Mouse (Mus musculus) limb, embryonic 11.5 days (tissue): Measurements from ENCODE around the gene Asic2. TPM values are rescaled to one million over a fixed set of nuclear protein-coding genes. Genes with fewer than 3 reads are reported as not detected.

Experiments
- ATAC-seq: fragments of 200-750 bp; cut with Nextera tagmentation; 2 replicates; pipeline ENCODE4 v1.8.0; 2017; ENCODE audit warnings: low read depth; ENCODE audit not compliant: insufficient number of reproducible peaks, low FRiP score, low TSS enrichment
- DNase-seq: peaks from one replicate; pipeline ENCODE4 v3.0.0-alpha.2; 2015; ENCODE audit warnings: low spot score
- H3K27ac ChIP-seq: fragments of 300-500 bp; sonication (generic); replicated peaks from 2 replicates; pipeline ENCODE4 v1.5.1; 2014; ENCODE audit warnings: low read depth, mild to moderate bottlenecking, low read length
- H3K27me3 ChIP-seq: fragments of 300-500 bp; sonication (generic); 2 replicates; pipeline ENCODE4 v1.6.1; 2014; ENCODE audit warnings: mild to moderate bottlenecking, low read length, mixed read lengths; ENCODE audit not compliant: control insufficient read depth, insufficient read depth
- H3K36me3 ChIP-seq: fragments of 300-500 bp; sonication (generic); 2 replicates; pipeline ENCODE4 v1.6.1; 2014; ENCODE audit warnings: mild to moderate bottlenecking, low read length, moderate library complexity, mixed read lengths; ENCODE audit not compliant: control insufficient read depth, insufficient read depth
- H3K4me1 ChIP-seq: fragments of 300-500 bp; sonication (generic); 2 replicates; pipeline ENCODE4 v1.6.1; 2014; ENCODE audit warnings: low read length, mixed read lengths; ENCODE audit not compliant: control insufficient read depth, insufficient read depth
- H3K4me2 ChIP-seq: fragments of 300-500 bp; sonication (generic); 2 replicates; pipeline ENCODE4 v1.6.1; 2014; ENCODE audit warnings: low read depth, mild to moderate bottlenecking, moderate library complexity; ENCODE audit not compliant: severe bottlenecking
- H3K4me3 ChIP-seq: fragments of 300-500 bp; sonication (generic); 2 replicates; pipeline ENCODE4 v1.5.1; 2014; ENCODE audit warnings: low read depth, low read length
- H3K9ac ChIP-seq: fragments of 300-500 bp; sonication (generic); 2 replicates; pipeline ENCODE4 v1.6.1; 2014; ENCODE audit warnings: mild to moderate bottlenecking, low read length
- H3K9me3 ChIP-seq: fragments of 300-500 bp; sonication (generic); 2 replicates; pipeline ENCODE4 v1.6.1; 2016; ENCODE audit warnings: low read length; ENCODE audit not compliant: control insufficient read depth
- WGBS: fragments of 180-500 bp; shearing (Covaris S2); extraction: QIAGEN DNeasy Blood & Tissue Kit; methylation state at CpG from one replicate; pipeline ENCODE4 v1.1.7; 2014; 5-methylcytosine and 5-hydroxymethylcytosine counted together
- polyA plus RNA-seq: library from polyadenylated mRNA; unstranded; fragments of >200 nt; fragmentation: Nextera tagmentation; extraction: Ambion mirVana; gene quantifications from 2 replicates; pipeline ENCODE4 v1.2.1, GENCODE M21; 2014

Gene Asic2
- polyA plus RNA-seq, 1 experiment from 2014 or later: 0.27 TPM

DNA sequence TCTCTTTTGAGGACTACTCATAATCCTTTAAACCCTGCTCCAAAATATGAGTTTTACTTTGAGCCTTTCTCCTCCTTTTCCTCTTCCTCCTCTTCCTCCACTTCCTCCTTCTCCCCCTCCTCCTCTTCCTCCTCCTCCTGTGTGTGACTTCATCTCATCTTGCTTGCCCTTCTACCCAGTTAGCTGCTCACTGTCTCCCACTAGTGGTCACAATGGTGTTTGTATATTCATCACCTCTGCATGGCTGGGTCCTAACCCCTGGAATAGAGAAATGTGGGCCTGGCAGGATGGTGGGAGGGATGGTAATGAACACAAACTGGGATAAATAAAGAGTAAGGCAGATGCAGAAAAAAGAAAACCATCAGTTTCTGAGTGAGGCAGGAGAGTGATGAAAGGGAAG is 492.0 kb downstream of the Asic2 start:
- Histone ChIP-seq H3K4me3 (no peak overlapping the region), H3K4me2 (no peak overlapping the region), H3K27ac (no peak overlapping the region), H3K9ac (no peak overlapping the region), H3K27me3 (no peaks in the 10 kb centered on the region), H3K9me3 (no peaks in the 10 kb centered on the region), H3K4me1 (no peaks in the 10 kb centered on the region), H3K36me3 (no peaks in the 10 kb centered on the region)
- DNase-seq (peak; percentile 31), ATAC-seq (no peak)

DNA sequence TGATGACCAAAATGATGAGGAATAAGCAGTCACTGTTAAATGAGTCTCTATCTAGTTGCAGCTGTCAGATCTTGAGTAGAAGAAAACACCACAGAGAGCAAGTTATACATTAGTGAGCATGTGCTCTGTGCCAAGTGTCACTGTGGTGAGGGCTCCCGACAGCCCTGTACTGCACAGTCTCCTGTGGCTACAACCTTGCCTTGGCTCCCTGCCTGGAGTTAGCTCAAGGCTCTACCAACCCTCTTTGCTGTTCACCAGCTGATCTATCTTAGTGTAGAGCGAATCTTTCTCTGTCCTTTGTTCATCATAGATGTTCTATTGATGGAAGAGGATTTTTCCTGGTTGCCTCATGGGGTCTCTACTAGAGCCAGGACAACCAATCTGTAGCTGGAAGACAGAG is 494.1 kb downstream of the Asic2 start:
- no peak overlapping the region for H3K4me3 ChIP-seq
- H3K36me3 ChIP-seq: no peaks in the 10 kb centered on the region
- no peaks in the 10 kb centered on the region for H3K4me1 ChIP-seq
- 85% methylated on average over 2 of the region's 2 CpGs for WGBS
- no peaks in the 10 kb centered on the region for H3K9me3 ChIP-seq
- DNase-seq: no peak
- H3K9ac ChIP-seq: no peak overlapping the region
- H3K27me3 ChIP-seq: no peaks in the 10 kb centered on the region
- H3K27ac ChIP-seq: no peak overlapping the region
- H3K4me2 ChIP-seq: no peak overlapping the region
- ATAC-seq: no peak

GRCm38 (mm10) chr11:81462199-81462598 is 506.1 kb downstream of the Asic2 start:
- DNase-seq: peak; percentile 76
- H3K4me3 ChIP-seq: no peak overlapping the region
- no peak for ATAC-seq
- no peaks in the 10 kb centered on the region for H3K36me3 ChIP-seq
- no peak overlapping the region for H3K4me2 ChIP-seq
- 13% methylated on average over 5 of the region's 5 CpGs for WGBS
- H3K27ac ChIP-seq: no peak overlapping the region
- H3K27me3 ChIP-seq: no peaks in the 10 kb centered on the region
- no peaks in the 10 kb centered on the region for H3K4me1 ChIP-seq
- H3K9ac ChIP-seq: no peak overlapping the region
- H3K9me3 ChIP-seq: no peaks in the 10 kb centered on the region

DNA sequence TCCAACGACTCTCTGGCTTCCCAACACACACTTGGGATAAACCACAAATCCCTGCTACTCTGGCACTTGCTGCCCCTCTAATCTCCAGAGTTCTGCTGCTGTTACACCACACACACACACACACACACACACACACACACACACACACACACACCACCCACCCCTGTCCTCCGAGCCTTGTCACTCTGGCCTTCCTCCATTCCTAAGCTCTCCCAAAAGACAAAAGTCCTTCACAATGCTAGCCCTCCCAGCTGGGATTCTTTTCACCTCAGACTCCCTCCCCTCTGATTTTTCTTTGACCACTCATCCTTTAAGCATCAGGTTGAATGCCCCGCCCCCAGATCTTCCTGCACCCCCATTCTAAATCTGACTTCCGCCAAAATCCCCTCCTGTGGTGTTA is 506.5 kb downstream of the Asic2 start:
- Histone ChIP-seq H3K9ac (no peak overlapping the region), H3K27ac (no peak overlapping the region), H3K4me1 (no peaks in the 10 kb centered on the region), H3K27me3 (no peaks in the 10 kb centered on the region), H3K4me3 (no peak overlapping the region), H3K4me2 (no peak overlapping the region), H3K36me3 (no peaks in the 10 kb centered on the region), H3K9me3 (no peaks in the 10 kb centered on the region)
- ATAC-seq: no peak
- DNase-seq: no peak
- 30% methylated on average over 4 of the region's 4 CpGs for WGBS

- H3K4me1 ChIP-seq: peaks cover 16% of the 10 kb centered on the region
- DNase-seq: no peak
- no peak overlapping the region for H3K4me3 ChIP-seq
- no peaks in the 10 kb centered on the region for H3K27me3 ChIP-seq
- H3K9ac ChIP-seq: no peak overlapping the region
- no peak overlapping the region for H3K27ac ChIP-seq
- H3K4me2 ChIP-seq: no peak overlapping the region
- H3K9me3 ChIP-seq: no peaks in the 10 kb centered on the region
- ATAC-seq: no peak
- 90% methylated on average over 4 of the region's 4 CpGs for WGBS
- H3K36me3 ChIP-seq: no peaks in the 10 kb centered on the region
Observed at GRCm38 (mm10) chr11:81454921-81455320, 513.3 kb downstream of the Asic2 start.

GRCm38 (mm10) chr11:81454111-81454510 is 514.1 kb downstream of the Asic2 start:
- DNase-seq (peak; percentile 56), ATAC-seq (0 out of 2 replicates have a peak, but pooled peaks have one; percentile 51)
- Histone ChIP-seq H3K4me3 (no peak overlapping the region), H3K27ac (no peak overlapping the region), H3K4me1 (peaks cover 24% of the 10 kb centered on the region), H3K4me2 (no peak overlapping the region), H3K36me3 (no peaks in the 10 kb centered on the region), H3K27me3 (no peaks in the 10 kb centered on the region), H3K9ac (no peak overlapping the region), H3K9me3 (no peaks in the 10 kb centered on the region)
- 10% methylated on average over 1 of the region's 1 CpGs for WGBS

DNA sequence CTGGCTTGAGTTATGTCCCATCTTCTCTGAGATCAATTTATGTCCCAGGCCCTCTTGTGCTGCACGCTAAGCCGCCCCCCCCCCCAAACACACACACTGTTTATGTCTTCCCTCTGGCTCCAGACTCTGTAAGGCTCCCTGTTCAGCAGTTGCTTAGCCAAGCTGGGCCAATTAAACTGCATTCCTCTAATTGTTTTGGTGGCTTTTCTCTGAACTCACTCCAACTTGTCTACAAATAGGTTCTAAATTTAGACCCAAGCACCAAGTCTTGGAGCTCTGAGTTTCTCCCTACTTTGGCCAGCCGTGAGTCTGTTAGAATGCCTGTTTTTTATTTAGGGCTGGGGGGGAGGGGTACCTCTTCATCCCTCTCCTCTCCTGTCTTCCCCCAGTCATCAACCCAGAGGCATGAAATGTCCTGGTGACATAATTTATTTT is 519.0 kb downstream of the Asic2 start:
- DNase-seq (peak; percentile 47), ATAC-seq (peak; percentile 60; the same call in 1 of the 2 replicates)
- Histone ChIP-seq H3K27me3 (no peaks in the 10 kb centered on the region), H3K9ac (no peak overlapping the region), H3K4me2 (0 out of 2 replicates have a peak overlapping the region, but pooled peaks have one; percentile 2), H3K4me1 (peaks cover 22% of the 10 kb centered on the region), H3K27ac (peak overlapping the region; percentile 14; the same call in 1 of the 2 replicates), H3K4me3 (no peak overlapping the region), H3K36me3 (no peaks in the 10 kb centered on the region), H3K9me3 (no peaks in the 10 kb centered on the region)
- 5% methylated on average over 3 of the region's 3 CpGs for WGBS

DNA sequence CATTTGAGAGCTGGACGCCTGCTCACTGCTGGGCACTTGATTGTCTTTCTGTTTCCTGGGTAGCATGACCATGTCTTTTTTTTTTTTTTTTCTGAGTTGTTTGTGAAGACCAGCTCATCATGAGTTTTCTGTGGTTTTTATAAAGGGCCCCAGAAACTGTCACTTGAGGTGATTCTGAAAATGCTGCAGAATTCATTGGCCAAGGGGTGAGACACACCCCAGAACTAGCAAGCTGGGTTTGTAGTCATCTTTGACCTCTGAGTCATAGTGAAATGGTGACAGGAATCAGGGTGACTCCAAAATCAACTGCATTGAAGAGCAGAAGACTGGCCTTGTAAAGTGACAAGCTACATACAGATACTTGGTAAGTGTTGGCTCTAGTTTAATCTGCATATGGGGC is 521.9 kb downstream of the Asic2 start:
- no peaks in the 10 kb centered on the region for H3K9me3 ChIP-seq
- H3K27me3 ChIP-seq: no peaks in the 10 kb centered on the region
- no peaks in the 10 kb centered on the region for H3K36me3 ChIP-seq
- 93% methylated on average over 1 of the region's 1 CpGs for WGBS
- no peak for DNase-seq
- H3K9ac ChIP-seq: no peak overlapping the region
- no peak overlapping the region for H3K27ac ChIP-seq
- H3K4me2 ChIP-seq: no peak overlapping the region
- no peak overlapping the region for H3K4me3 ChIP-seq
- ATAC-seq: no peak
- H3K4me1 ChIP-seq: peaks cover 14% of the 10 kb centered on the region

DNA sequence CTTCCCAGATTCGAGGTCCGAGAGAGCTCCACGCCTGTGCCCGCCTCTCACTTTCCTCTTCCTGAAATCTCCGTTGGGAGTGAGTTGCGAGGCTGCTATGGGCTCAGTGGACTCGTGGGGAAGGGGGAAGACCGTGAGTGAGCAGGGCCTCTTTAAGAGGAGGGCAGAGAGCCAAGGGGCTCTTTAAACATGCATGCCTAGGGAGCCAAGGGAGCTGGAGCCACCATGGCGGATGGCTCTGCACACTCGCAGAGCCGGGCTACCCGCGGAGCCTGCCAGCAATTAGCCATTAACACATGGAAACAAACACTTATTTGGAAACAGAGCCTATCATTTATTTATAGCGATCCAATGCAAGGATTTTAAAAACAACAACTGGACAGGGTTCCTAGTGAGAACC is 541.4 kb downstream of the Asic2 start:
- H3K27me3 ChIP-seq: no peaks in the 10 kb centered on the region
- no peak for ATAC-seq
- H3K4me3 ChIP-seq: no peak overlapping the region
- no peak overlapping the region for H3K9ac ChIP-seq
- H3K36me3 ChIP-seq: no peaks in the 10 kb centered on the region
- no peaks in the 10 kb centered on the region for H3K9me3 ChIP-seq
- DNase-seq: no peak
- no peaks in the 10 kb centered on the region for H3K4me1 ChIP-seq
- 57% methylated on average over 14 of the region's 14 CpGs for WGBS
- no peak overlapping the region for H3K27ac ChIP-seq
- H3K4me2 ChIP-seq: no peak overlapping the region
